Mouse (Mus musculus) heart, adult 11 months (tissue): ENCODE results near the gene Scnn1a.
A peak's percentile ranks its signal among the peaks of the same experiment; 100 is the strongest.

Experiments used
- DNase-seq: peaks from one replicate; pipeline ENCODE4 v3.0.0; 2022

The Scnn1a gene

DNA sequence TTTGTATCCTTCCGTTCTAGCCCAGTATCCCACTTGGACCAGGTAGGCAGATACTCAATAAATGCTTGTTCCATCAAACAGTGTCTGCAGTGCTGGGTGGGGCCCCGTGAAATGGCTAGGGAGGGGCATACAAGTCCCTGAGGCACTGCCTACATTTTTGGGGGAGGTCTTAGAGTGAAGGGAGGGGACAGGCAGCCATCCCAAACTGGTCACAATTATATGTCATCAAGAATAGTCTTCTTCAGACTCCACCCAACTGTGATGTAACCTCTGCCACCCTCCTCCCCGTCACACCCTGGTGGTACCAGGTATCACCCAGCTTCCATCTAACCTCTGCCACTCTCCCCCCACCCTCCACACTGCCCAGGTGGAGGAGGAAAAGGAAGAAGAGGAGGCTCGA lies 24.4 kb downstream of the Scnn1a start:
- DNase-seq = no peak

- DNase-seq = peak; percentile 92
Measured at GRCm38 (mm10) chr6:125345625-125346024, 25.2 kb downstream of the Scnn1a start.

- DNase-seq = no peak
Measured at GRCm38 (mm10) chr6:125346029-125346428, 25.6 kb downstream of the Scnn1a start.

GRCm38 (mm10) chr6:125348721-125349574 lies 28.5 kb downstream of the Scnn1a start, which contains the start of gene Tnfrsf1a:
Gene Tnfrsf1a, plus strand, starts transcription at chr6:125349362.
- DNase-seq = peak; percentile 96

GRCm38 (mm10) chr6:125349575-125350230 lies 29.2 kb downstream of the Scnn1a start:
- peak; percentile 99 for DNase-seq

DNA sequence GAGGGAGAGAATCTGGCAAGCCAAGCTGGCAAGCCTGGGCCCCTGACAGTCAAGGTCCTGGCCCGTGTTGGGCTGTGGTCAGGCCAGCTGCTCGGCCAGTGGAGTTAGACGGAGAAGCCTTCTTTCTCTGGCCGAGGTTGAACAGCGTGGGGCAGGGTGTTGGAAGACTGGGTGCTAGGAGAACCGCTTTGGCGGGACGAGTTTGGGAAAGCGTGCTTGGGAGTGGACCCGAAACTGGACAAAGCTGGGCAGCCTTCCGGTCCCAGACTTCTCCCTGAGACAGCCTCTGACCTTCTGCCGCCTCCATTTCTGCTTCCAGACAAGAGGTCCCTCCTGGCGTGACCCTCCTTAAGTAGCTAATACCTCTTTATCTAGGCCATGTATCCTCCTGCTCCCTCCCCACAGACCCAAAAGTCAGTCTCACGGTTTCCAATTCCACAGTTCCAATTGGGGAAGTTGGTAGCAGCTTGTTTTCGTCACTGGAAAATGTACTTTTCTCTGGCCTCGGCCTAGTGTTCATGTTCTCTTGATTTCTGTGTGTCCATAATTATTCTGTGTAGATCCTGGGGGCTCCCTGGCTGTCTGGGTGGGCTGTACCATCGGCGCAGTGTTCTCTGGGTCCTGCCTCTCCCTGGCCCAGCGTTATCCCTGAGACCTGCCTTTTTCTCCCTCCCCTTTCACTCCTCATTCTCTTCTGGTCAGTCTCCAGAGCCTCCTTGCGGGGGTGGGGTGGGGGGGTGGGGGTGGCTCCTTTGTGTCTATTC lies 30.0 kb downstream of the Scnn1a start:
- peak; percentile 94 for DNase-seq

GRCm38 (mm10) chr6:125350995-125351324 lies 30.5 kb downstream of the Scnn1a start:
- peak; percentile 93 for DNase-seq

DNA sequence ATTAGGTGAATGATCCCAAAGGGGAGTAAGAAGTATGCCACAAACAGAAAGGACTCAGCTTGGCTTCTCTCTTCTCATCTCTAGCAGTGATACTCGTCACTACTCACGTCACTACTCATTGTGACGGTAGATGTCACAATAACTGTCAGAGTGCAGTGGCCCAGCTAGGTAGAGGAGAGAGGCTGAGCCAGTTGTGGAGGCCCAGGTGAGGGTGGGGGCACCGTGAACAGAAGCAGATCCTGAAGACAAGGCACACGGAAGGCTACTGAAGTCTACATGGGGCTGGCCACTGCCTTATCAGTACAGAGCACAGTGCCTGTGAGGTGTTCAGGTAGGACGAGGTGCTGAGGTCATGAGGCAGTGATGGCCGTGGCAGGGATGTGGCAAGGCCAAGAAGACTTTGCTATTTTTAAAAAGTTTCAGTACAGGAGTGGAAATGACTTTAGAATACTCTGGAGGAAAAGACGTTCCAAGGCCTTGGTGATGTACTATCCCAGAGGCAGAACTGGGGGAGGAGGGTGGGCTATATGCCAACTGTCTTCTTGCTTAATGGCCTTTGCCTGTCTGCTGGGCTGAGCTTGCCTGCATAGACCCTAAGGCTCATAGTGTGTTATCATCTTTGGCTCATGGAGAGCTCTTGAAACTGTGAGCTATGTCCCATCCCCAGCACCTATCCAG lies 31.0 kb downstream of the Scnn1a start:
- DNase-seq = peak; percentile 97

GRCm38 (mm10) chr6:125352046-125352384 lies 31.6 kb downstream of the Scnn1a start:
- peak; percentile 93 for DNase-seq

DNA sequence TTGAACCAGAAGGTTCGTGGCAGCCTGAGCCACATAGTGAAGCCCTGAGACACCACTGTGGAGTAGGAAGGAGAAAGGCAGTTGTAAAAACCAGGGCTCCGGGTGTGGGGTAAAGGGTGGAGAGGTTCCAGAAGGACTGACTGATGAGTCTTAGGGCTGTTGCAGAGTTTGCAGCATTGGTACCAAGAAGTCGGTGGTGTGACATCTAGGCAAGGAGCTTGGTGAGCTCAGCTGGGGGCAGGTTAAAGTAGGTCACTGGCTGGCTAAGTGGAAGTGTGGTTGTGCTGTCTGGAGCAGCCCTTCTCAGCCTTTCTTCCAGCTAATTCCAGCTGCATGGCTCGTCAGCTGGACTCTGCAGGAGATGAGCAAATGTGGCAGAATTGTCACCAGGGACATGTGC lies 32.4 kb downstream of the Scnn1a start:
- no peak for DNase-seq

- no peak for DNase-seq
Measured at GRCm38 (mm10) chr6:125353221-125353620, 32.8 kb downstream of the Scnn1a start.

GRCm38 (mm10) chr6:125353655-125354054 lies 33.2 kb downstream of the Scnn1a start:
- DNase-seq = peak; percentile 94

DNA sequence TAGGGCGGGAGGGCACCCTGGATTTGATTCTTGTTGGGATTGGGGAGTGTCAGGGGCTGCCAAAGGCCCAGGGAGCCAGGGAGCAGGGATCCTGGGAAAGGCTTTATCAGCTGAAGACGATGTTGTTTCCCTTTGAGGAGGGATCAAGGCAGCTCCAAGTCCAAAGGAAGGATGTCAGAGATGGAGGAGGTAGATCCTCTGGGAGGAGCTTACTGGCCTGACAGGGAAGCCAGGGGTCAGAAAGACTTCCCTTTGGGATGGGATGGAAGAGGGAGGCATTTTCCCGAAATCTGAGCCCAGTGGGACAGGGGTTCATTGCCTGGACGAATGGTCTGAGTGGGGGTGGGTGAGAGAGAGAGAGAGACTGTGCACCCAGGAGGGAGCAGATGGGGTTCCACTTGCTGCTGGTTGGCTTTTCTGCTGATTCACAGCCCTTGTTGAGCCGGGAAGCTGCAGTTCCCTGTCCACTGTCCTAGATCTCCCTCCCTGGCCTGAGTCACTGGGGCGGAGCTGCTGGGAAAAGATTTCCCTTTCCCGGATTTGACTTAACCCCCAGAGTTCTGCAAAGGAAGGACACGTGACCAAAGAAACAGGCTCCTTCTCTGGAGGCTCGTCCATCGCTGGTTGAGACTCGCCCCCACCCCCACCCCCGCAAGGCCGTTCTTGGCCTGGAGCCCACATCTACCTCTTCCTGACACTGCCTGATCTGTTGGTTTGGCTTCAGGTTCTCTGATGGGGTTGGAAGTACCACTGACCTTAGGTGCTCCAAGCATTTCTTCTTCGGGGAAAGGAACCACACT lies 34.1 kb downstream of the Scnn1a start:
- peak; percentile 99 for DNase-seq

- peak; percentile 97 for DNase-seq
Measured at GRCm38 (mm10) chr6:125355197-125355741, 34.8 kb downstream of the Scnn1a start.

- no peak for DNase-seq
Measured at GRCm38 (mm10) chr6:125356264-125356663, 35.8 kb downstream of the Scnn1a start.

- peak; percentile 85 for DNase-seq
Measured at GRCm38 (mm10) chr6:125357334-125357733, 36.9 kb downstream of the Scnn1a start.

DNA sequence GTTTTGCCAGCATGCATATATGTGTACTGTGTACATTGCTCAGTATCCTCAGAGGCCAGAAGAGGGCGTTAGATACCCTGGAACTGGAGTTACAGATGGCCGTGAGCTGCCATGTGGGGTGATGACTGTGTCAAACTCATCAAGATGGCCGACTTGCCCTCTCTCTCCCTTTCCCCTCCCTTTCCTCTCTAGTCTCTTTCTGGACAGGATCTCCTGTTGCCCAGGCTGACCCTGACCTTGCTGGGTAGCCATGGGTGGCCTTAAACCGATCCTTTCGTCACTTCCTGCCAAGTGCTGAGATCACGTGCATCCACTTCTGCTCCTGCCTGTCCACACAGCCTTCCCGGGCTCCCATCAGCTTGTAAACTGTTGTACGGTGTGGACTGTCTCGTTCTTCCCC lies 39.5 kb downstream of the Scnn1a start:
- DNase-seq = no peak

DNA sequence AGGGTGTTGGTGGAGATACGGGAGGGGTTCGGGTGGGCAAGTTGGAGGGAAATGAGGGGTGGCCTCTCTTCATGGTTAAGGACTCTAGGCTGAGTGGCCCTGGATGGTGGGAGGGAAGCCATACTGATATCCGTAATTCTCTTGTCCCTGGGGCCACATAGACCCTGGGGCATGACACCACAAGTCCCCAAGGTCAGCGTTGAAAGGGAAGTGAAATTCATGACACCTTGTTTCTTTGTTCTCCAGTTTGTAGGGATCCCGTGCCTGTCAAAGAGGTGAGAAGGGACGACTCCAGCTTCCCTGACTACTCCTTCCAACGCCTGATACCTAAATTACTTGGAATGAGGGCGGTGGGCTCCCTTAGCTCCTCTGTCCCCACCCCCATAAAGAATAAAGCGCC lies 40.4 kb downstream of the Scnn1a start:
- DNase-seq = no peak

DNA sequence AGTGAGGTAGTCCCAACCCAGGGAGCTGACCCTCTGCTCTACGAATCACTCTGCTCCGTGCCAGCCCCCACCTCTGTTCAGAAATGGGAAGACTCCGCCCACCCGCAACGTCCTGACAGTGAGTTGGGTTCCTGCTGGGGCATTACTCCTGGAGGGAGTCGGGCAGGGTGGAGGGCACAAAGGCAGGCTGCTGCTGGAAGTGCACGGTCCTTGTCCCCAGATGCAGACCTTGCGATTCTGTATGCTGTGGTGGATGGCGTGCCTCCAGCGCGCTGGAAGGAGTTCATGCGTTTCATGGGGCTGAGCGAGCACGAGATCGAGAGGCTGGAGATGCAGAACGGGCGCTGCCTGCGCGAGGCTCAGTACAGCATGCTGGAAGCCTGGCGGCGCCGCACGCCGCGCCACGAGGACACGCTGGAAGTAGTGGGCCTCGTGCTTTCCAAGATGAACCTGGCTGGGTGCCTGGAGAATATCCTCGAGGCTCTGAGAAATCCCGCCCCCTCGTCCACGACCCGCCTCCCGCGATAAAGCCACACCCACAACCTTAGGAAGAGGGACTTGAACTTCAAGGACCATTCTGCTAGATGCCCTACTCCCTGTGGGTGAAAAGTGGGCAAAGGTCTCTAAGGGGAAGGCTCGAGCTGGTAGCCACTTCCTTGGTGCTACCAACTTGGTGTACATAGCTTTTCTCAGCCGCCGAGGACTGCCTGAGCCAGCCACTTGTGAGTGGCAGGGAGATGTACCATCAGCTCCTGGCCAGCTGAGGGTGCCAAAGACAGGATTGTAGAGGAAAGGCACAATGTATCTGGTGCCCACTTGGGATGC lies 41.2 kb downstream of the Scnn1a start:
- peak; percentile 96 for DNase-seq

- peak; percentile 94 for DNase-seq
Measured at GRCm38 (mm10) chr6:125363021-125363420, 42.6 kb downstream of the Scnn1a start.
